Mouse (Mus musculus) embryonic fibroblast, embryonic 13.5 days (primary cell): ENCODE results near the gene Sfxn3.

Source experiments
- CTCF ChIP-seq: IDR thresholded peaks from 2 replicates; pipeline ENCODE4 v1.5.1; 2011; ENCODE audit warnings: mild to moderate bottlenecking, control low read depth, low read length, moderate library complexity, borderline replicate concordance; ENCODE audit not compliant: insufficient read depth
- POLR2A ChIP-seq: IDR thresholded peaks from 2 replicates; pipeline ENCODE4 v1.6.1; 2011; ENCODE audit warnings: low read depth, mild to moderate bottlenecking, control low read depth, low read length, moderate library complexity

GRCm38 (mm10) chr19:45010646-45011045 is 36.7 kb upstream of the Sfxn3 start:
- no peak for TF ChIP-seq CTCF
- no peak for TF ChIP-seq POLR2A
